Mouse (Mus musculus): ENCODE data around the gene Alpi.

The Alpi gene

DNA sequence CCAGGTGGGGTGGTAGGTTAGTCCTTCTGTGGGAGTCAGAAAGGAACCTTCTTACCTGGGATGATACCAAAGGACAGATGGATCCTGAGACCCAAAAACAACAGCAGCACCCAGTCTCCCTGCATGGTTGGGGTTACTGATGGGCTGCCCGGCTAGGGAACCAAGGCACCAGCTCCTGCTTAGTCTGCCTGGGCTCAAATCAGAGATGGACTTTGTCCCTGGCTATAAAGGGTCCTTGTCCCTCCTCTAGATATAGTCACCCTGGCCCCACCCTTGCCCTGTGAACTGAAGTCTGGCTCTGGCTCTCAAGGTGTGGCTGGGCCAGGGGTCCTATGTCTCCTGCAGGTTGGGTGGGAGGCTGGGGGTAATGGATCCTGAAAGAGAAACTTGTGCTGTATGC is at the start of gene Alpi:
TSS of gene Alpi (minus strand) at position 196 of the 400 bp plus-strand sequence.
- DNase-seq (ENCODE audit: low read depth, low spot score) = no peak

DNA sequence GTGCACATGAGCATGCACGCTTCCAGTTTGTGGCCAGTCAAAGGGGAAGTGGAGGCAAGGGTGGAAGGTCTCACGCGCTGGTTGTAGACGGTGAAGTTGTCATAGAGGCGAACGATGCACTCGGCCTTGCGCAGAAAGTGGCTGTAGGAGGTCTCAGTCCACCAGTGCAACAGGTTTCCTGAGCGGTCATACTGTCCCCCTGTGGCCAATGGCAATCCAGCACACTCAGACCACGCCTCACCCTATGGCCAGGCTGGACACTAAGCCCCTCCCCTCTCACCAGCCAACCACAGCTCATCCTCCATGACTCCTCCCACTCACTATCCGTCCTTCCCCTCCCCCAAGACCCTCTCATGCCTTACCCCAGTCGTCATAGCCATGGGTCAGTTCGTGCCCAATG is 48.0 kb upstream of the Alpi start:
- DNase-seq (ENCODE audit: low read depth, low spot score) = no peak

- DNase-seq (ENCODE audit: low read depth, low spot score) = no peak
These were observed 41.7 kb upstream of the Alpi start for GRCm38 (mm10) chr1:87143141-87143540.

DNA sequence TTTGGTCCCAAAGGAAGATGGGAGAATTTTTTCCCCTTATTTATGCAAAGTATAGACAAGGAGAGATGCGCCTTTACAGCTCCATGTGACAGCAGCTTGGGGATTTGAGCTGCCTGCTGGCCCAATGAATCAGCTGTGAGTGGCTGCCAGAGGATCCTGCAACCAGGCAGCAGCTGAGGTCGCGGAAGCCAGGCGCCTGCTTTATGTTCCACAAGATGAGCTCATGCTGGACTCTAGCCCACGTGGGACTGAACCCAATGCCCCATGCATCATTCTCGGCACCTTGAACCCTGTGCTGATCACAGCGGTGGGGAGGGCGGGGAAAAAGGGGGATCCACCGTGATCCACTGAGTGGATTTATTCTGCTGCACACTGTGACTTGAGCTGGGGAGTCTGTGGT is 41.0 kb upstream of the Alpi start:
- DNase-seq (ENCODE audit: low read depth, low spot score) = no peak

DNA sequence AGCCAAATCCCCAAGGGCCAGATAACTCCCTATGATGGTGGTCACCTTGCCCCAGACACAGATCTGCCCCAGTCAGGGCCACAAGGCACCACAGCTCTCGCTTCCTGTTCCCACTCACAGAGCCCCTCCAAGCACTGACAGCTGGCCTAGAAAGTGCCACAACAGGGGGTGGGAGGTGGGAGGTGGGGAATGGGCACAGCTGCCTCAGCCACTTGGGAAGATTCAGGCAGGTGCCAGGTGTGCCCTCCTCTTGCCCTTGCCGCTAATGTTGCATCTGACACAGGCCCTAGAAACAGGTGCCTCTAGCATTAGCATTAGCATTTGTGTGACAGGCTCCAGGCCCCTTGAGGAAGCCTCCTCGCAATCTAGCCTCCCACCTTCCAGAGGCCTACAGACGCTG is 40.1 kb upstream of the Alpi start:
- DNase-seq (ENCODE audit: low read depth, low spot score) = no peak

DNA sequence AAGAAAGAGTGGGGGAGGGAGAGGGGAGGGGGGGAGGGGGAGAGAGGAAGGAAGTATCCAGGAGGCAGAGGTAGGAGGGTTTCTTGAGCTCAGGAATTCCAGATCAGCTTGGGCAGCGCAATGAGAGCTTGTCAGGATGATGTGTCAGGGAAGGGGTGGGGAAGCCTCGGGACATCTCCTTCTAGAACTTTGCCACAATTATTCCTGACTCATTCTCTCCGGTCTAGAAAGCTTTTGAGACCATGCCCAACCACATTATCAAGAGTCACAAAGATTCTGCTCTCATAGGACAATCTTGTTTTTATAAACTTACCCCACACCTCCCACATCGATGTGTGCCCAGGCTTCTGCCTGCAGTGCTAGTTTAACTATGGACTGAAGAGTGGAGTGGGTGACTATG is 30.4 kb upstream of the Alpi start:
- DNase-seq (ENCODE audit: low read depth, low spot score) = no peak

DNA sequence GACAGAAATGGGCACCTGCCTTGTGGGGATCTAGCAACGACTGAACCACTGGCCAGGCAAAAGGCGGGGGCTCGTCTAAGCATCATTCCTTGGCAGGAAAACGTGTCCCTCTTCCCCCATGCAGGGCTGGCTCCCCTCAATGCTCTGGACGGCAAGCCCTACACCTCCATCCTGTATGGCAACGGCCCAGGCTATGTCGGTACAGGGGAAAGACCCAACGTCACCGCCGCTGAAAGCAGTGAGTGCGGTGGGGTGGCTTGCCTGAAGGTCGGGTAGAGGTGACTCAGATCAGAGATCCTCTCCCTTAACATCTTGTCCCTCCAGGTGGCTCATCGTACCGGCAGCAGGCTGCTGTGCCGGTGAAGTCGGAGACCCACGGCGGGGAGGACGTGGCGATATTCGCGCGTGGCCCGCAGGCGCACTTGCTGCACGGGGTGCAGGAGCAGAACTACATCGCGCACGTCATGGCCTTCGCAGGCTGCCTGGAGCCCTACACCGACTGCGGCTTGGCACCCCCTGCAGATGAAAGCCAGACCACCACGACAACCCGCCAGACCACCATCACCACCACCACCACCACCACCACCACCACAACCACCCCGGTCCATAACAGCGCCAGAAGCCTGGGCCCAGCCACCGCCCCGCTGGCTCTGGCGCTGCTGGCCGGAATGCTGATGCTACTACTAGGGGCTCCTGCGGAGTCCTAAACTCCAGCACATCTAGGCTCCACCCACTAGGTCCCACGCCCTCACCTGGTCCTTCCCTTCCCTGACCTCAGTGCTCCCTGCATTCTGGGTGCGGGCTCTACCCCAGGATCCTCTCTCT is 26.0 kb upstream of the Alpi start:
- DNase-seq (ENCODE audit: low read depth, low spot score) = no peak

DNA sequence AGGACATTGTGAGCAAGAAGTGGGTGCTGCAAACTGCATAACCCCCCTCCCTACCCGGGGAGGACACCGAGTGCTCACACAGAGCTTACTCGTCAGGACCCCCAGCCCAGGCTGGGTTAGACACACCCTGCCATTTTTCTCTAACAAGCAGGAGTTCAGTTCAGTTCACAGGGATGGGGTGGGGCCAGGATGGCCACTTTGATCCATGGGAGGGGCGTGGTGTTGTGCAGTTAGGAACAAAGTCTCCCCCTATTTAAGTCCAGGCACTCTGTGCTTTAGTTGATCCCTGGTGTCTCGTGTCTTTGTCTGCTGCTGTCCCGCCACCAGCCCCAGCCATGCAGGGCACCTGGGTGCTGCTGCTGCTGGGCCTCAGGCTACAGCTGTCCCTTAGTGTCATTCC is 23.3 kb upstream of the Alpi start, which contains the start of gene Akp3:
TSS of gene Akp3 (plus strand) at position 301 of the 400 bp plus-strand sequence.
- no peak for DNase-seq (ENCODE audit: low read depth, low spot score)

DNA sequence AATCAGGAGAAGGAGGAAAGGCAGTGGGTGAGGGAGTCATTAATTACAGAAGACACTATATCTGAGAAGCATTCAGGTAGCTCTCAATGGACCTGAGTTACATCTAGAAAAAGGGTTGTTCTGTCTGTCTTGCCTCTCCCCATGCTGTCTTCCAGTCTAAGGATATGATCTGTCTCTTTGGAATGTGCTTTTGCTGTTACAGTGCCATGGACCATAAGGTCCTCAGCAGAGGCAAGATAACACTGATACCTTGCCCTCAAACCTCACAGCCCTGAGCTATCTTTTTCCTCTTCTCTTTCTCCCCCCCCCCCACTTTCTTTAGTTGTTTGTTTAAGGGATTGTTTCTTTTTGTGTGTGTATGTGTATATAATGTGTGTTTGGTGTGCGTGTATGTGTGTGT is 13.4 kb upstream of the Alpi start:
- DNase-seq (ENCODE audit: low read depth, low spot score) = no peak

- peak; percentile 19 for DNase-seq (ENCODE audit: low read depth, low spot score)
These were observed 10.4 kb upstream of the Alpi start for GRCm38 (mm10) chr1:87111719-87112354.

GRCm38 (mm10) chr1:87108564-87108963 is 7.2 kb upstream of the Alpi start:
- DNase-seq (ENCODE audit: low read depth, low spot score) = no peak

DNA sequence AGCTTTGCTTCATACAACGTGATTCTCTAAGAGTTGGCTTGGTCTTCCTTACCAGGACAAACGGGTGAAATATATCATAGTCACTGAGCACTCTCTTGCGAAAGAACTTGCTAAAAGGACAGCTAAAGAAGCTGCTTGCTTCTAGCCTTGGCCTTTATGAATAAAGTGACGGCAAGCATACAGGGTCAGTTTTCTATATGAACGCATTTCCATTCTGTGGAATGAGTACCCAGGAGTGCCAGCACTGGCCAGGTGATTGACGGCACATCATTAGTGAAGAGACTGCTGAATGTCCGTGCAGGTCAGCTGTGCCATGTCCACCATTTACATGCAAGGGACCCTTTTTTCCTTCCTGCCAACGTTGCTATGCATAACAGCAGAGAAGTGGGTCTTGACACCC is 5.1 kb upstream of the Alpi start:
- DNase-seq (ENCODE audit: low read depth, low spot score) = no peak

DNA sequence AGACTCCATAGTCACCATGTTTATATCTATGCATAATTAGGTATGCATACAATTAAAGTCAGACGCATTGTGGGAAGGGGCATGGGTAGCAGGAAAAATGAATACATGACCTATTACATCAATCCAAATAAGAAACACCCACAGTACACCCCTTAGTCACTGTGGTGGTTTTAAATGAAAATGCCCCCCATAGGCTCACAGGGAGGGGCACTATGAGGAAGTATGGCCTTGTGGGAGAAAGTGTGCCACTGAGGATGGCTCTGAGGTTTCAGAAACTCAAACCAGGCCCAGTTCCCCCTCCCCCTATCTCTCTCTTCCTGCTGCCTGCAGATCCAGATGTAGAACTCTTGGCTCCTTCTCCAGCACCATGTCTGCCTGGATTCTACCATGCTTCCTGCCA is 2.5 kb upstream of the Alpi start:
- no peak for DNase-seq (ENCODE audit: low read depth, low spot score)

- no peak for DNase-seq (ENCODE audit: low read depth, low spot score)
These were observed 708 bp upstream of the Alpi start for GRCm38 (mm10) chr1:87102114-87102513.

GRCm38 (mm10) chr1:87098358-87098975 is 2.9 kb downstream of the Alpi start:
- DNase-seq (ENCODE audit: low read depth, low spot score) = peak; percentile 56

DNA sequence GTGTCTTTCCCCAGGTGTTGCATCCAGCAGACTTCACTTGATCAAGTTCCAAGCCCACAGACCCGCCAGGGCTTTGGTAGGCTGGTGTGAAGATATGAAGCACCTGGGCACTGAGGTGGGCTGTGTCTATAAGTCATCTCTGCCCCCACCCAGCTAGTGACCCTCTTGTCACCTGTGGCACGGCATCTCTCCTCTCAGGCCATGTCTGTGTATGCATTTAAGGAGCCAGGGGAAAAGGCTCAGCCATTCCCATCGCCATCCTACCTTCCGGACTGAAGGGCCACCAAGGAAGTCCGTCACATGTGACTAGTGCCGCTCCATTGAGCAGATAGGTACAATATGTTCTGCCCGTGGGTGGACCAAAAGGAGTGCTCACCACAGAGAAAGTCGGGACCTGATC is 5.8 kb downstream of the Alpi start:
- no peak for DNase-seq (ENCODE audit: low read depth, low spot score)

DNA sequence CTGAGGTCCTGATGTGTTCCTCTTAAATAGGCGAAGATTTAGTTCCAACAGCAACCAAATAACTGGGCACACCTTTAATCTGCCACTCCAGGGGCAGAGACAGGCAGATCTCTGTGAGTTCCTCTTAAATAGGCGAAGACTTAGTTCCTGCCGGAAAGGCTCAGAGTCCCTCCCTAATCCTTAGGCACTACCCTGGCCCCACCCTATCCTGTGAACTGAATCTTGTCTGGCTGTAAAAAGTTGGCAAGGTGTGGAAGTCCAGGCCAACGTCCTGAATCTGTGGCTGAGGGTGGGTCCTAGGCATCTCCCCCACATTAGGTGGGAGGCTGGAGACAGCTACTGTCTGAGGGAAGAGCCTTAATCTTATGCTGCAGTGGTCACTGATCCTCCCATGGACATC is 11.6 kb downstream of the Alpi start, which contains the start of gene Alppl2:
TSS of gene Alppl2 (minus strand) at position 101 of the 400 bp plus-strand sequence.
- DNase-seq (ENCODE audit: low read depth, low spot score) = no peak

GRCm38 (mm10) chr1:87089251-87089650 is 12.2 kb downstream of the Alpi start:
- DNase-seq (ENCODE audit: low read depth, low spot score) = no peak

DNA sequence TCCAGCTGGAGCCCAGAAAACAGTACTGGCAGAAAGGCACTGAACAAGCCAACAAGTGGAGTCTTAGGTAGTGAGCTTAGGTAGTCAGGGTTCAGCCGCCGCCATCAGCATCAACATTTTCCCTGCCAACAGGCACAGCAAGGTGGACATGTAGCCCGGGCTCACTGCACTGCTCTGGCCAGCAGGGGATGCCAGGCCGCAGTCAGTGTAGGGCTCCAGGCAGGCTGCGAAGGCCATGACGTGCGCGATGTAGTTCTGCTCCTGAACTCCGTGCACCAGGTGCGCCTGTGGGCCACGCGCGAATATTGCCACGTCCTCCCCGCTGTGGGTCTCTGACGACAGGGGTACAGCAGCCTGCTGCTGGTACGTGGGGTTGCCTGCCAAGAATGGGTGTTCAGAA is 14.4 kb downstream of the Alpi start:
- DNase-seq (ENCODE audit: low read depth, low spot score) = no peak

DNA sequence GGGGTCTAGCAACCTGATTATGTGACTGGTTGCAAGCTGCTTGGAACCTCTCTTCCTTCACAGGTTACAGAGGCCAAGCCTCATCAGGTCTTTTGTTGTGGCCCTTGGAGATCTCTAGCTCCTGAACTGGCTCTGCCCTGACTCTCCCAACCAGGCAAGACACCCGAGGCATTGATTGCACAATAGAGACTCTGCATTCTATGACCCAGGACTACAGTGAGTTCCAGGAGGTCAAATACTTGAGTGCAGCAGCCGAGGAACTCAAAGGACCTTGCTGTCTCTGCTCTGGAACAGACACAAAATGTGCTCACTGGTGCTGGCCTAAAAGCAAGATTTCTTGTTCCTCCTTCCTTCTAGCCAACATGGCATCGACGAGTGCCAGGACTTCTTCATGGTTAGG is 15.2 kb downstream of the Alpi start:
- DNase-seq (ENCODE audit: low read depth, low spot score) = no peak

GRCm38 (mm10) chr1:87073776-87074175 is 27.6 kb downstream of the Alpi start:
- no peak for DNase-seq (ENCODE audit: low read depth, low spot score)

DNA sequence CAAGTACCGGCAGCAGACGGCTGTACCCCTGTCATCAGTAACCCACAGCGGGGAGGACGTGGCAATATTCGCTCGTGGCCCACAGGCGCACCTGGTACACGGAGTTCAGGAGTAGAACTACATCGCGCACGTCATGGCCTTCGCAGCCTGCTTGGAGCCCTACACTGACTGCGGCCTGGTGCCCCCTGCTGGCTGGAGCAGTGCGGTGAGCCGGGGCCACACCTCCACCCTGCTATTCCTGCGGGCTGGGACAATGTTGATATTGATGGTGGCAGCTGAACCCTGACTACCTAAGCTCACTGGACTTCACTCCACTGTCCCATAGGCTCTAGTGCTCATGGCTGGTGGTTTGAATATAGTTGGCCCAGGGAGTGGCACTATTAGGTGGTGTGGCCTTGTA is 30.7 kb downstream of the Alpi start:
- DNase-seq (ENCODE audit: low read depth, low spot score) = peak; percentile 14

GRCm38 (mm10) chr1:87060913-87061312 is 40.5 kb downstream of the Alpi start:
- DNase-seq (ENCODE audit: low read depth, low spot score) = no peak
